Mouse (Mus musculus) liver (tissue): Measurements from ENCODE around the gene Mettl9.

Source experiments
- DNase-seq: peaks from one replicate; pipeline ENCODE4 v3.0.0-alpha.2; 2020; ENCODE audit warnings: mixed read lengths

The Mettl9 gene

DNA sequence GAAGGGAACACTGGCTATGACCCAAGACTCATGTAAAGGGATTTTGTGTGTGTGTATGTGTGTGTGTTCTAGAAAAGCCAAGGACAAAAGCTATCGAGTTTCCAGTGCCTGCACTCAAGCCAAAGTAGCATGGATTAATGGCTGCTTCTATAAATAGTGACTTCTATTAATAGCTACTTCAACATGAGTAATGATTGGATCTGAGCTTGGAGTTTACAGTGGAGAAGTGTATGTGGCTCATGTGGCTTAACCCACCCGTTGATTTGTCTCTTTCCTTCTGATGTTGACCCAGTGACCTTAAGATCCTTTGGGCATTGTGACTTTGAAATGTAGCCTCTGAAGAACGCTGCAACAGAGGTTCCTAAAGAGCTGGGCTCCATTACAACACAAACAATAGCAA lies 77.1 kb downstream of the Mettl9 start:
- no peak for DNase-seq

DNA sequence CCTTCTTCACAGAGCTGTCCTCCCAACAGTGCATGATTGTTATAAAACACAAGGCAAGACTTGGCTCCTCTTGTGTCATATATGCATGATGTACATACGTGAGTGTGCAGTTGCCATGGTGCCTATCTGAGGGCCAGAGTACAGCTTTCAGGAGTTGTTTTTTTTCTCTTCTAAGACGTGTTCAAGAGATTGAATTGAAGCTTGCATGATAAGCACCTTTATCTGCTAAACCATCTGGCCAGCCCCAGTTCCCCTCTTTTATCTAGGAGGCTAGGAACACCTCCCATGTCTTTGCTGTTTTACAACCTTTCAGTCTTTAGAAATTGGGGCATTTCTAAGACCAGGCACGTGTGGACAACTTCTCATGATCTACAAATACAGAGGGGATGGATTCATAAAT lies 77.5 kb downstream of the Mettl9 start:
- no peak for DNase-seq

DNA sequence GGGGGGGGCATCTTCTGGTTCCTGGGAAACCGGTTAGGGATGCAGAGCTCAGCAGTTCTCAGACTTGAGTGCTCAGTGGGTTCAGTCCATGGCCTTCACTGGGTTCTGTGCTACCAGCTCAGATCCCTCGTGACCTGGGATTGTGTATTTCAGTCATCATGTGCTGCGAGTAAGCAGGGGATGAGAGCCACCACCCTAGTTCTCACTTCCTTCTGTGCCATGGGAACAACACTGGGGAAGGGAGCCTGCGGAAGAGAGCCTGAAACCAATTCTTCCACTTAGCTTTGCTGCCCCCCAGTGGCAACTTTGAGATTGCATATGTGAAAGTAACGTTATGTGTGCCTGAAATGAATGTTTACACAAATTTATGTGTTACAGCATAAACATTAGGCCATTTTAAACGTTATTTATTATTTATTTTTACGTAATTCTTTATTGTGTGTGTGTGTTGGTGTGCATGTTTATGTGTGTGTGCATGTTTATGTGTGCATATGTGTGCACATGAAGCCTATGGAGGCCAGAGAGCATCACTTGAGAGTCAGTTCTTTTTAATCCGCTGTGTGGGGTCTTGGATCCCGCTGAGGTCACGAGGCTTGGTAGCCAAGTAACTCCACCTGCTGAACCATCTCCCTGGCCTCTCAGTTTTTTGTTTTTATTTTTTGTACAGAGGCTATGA lies 86.0 kb downstream of the Mettl9 start:
- DNase-seq: peak; percentile 75
